Mouse (Mus musculus) Patski (cell line): ENCODE results near the gene Ccdc130. TPM values are rescaled to one million over a fixed set of nuclear protein-coding genes. Genes with fewer than 3 reads are reported as not detected.
"Not testable (repeated sequence)": the region's sequence is repeated elsewhere in the genome, so short reads cannot be mapped to it uniquely, and the experiment has no call there.

Source experiments
- ATAC-seq: fragments of 100-300 bp; one replicate; pipeline ENCODE4 v1.8.0; 2021
- CTCF ChIA-PET: fragments of 350-600 bp; sonication (Branson Sonifier 250); formaldehyde crosslinking; loops from one replicate; lab custom pipeline; 2022; ENCODE audit warnings: inconsistent platforms; lab: Charles Lee
- POLR2A ChIA-PET: fragments of 350-600 bp; sonication (Branson Sonifier 250); formaldehyde crosslinking; loops from one replicate; lab custom pipeline; 2022; ENCODE audit warnings: antibody characterized with exemption, inconsistent platforms; lab: Charles Lee
- DNase-seq: peaks from one replicate; pipeline ENCODE4 v3.0.0-alpha.2; 2011; ENCODE audit warnings: low read depth, low spot score
- H3K27me3 ChIP-seq: fragments of 371-371 bp; one replicate; pipeline ENCODE4 v1.5.1; 2021
- CTCF ChIP-seq: fragments of 100-300 bp; IDR thresholded peaks from one replicate; pipeline ENCODE4 v1.5.1; 2021
- in situ Hi-C: fragments of 300-500 bp; cut with MboI; formaldehyde crosslinking; loops from 3 replicates; pipeline ENCODE4 v1.11.1; 2018; ENCODE audit warnings: low pct_unique_long_range_greater_than_20kb, mixed read lengths
- polyA plus RNA-seq: library from polyadenylated mRNA; unstranded; gene quantifications from one replicate; pipeline ENCODE4 v1.2.3, GENCODE M21; 2021

Ccdc130 gene
- polyA plus RNA-seq: 21.3 TPM

DNA sequence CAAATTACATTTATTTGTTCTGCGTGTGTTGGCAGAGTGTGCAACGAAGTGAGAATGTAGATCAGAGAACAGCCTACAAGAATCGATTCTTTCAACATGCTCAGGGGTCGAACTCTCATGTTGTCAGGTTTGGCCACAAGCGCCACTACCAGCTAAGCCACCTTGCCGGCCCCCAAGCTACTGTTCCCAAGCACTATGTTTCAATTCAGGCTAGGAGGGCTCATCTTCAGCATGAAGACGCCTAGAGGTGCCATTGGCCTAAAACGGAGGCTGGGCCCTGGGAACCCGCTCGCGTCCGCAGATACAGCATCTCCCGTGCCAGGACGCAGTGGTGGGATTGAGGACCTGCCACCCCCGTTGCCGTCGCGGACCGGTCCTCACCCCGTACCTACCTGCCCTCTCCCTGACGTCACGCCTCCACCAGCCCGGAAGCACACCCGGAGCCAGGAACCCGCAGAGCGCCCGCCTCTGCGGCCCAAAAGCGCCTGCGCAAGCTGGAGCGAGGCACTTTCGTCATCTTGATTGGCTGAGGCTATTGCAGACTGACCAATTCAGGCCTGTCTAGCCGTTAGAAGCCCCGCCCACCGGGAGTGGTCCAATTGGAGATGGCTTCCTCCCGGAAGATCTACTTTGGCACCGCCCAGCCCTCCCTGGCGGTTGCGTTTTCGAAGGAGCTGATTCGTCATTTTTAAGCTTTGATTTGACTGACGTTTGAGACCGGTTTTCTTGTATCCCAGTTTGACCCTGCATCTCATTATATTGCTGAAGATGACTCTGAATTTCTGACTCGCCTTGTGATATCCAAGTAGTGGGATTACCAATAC is at the start of gene Ccdc130:
Gene Ccdc130 (minus strand): TSS at position 431 of the 824 bp plus-strand sequence.
- CTCF ChIA-PET: interaction anchor here (0.6 kb wide), 1 partner anchor 15 kb away, joined by 3 read pairs; no protein-coding TSS in a partner anchor
- H3K27me3 ChIP-seq: no peaks in the 10 kb centered on the region
- ATAC-seq (peak; percentile 94), DNase-seq (peak; percentile 96)
- POLR2A ChIA-PET: interaction anchor here (1.0 to 1.2 kb wide), 2 partner anchors 13 to 20 kb away, joined by 3 read pairs; partner anchors contain the start of genes D8Ertd738e and Mri1
- in situ Hi-C loops: no loop called here
- no peak for TF ChIP-seq CTCF

DNA sequence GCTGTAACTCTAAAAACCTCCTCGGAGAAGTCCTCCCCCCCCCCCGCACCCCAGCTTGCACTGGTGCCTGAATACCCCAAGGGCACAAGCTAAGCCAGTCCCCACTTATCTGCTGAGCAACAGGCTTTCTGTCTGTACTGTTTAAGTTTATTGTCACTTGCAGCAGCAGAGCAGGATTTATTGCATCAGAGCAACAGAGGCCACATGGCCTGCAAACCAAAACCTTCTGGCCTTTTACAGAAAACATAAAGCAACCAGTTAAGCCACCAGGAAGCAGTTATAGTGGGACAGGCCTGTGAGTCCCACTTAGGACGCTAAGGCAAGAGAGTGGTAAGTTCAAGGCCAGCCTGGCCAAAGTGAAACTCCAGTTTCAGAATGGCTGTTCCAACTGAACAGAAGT is 38.2 kb upstream of the Ccdc130 start:
- DNase-seq: no peak
- TF ChIP-seq CTCF: no peak
- in situ Hi-C loops: no loop called here
- POLR2A ChIA-PET: no interaction called here
- CTCF ChIA-PET: no interaction called here
- ATAC-seq: no peak
- H3K27me3 ChIP-seq: peaks cover 38% of the 10 kb centered on the region

DNA sequence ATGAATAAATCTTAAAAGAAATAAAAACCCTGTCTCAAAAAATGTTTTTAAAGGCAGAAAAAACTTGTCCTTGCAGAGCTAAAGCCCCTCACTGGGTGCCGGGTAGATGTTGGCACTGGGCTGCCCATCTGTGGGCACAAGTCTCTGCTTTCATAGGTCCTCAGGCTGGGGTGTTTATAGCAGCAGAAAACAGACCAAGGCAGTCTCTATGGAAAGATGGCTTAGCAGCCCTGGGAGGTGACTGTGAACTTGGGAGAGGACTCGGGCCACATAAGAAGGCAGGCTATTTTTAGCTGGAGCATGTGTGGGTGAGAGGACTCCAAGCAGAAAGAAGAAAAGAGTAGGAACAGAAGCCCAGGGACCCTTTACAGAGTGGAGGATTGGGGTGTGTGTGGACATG is 33.8 kb upstream of the Ccdc130 start:
- TF ChIP-seq CTCF: no peak
- peaks cover 17% of the 10 kb centered on the region for H3K27me3 ChIP-seq
- DNase-seq (no peak), ATAC-seq (no peak)
- ChIA-PET POLR2A (no interaction called here), CTCF (no interaction called here)
- in situ Hi-C loops: no loop called here

DNA sequence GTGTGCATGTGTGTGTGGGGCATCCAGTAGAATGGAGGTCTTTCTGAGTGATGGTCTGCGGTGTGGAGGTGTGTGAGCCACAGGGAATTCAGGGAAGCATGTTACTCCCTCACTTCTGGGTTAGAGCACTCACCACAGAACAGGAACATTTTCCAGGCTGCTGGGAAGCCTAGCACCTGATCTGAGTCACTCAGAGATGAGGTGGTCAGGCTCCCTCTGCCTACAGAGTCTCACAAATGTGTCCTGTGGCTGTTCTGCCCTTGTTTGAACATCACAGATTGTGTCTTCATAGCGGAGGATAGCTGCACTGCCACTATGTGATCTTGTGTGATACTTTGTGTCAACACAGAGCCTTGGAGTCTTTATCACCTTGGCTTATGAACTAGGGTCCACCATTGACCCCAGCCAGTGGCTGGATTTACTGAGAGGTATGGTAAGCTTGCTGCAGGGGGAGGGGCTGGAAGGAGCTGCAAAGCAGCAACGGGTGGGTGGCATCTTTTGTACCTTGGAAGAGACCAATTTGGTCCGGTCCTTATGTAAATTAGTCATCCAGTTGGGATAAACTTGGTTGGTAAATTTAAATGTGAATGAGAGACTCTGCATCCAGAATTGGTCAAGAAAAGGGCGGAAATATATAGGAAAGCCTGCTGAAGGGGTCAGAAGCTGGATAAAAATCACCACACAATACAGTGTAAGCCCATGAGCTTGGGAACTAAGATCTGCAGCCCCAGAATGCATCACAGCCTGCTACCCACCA is 27.0 kb upstream of the Ccdc130 start:
- peaks cover 16% of the 10 kb centered on the region for H3K27me3 ChIP-seq
- CTCF ChIA-PET: no interaction called here
- ATAC-seq (no peak), DNase-seq (no peak)
- POLR2A ChIA-PET: no interaction called here
- no peak for TF ChIP-seq CTCF
- in situ Hi-C loops: loop anchor here (10.0 kb wide), 1 partner anchor 208 kb away; no protein-coding TSS in a partner anchor

DNA sequence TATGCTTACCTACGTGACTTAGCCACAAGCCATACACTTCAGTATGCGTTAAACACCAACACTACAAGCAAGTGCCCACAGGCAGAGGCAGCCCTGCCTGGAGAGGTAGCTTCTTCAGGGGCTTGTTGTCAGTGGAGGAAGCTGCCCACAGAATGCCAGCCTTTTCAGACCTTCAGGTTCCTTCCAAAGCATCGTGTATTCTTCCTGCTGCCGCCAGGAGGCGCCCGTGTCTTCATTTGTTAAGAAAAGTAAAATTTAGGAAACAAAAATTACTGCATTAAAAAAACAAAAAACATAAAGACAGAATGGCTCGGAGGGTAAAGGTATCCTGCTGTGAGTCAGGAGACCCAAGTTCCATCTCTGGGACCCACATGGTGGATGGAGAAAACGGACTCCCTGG is 21.5 kb upstream of the Ccdc130 start:
- in situ Hi-C loops: loop anchor here (5.0 to 10.0 kb wide), 2 partner anchors 71 to 213 kb away; no protein-coding TSS in a partner anchor
- no peak for DNase-seq
- ChIA-PET POLR2A (no interaction called here), CTCF (interaction anchor here (1.0 to 1.5 kb wide), 2 partner anchors 61 to 72 kb away, joined by 3 read pairs; no protein-coding TSS in a partner anchor)
- TF ChIP-seq CTCF: peak; percentile 87
- ATAC-seq: no peak
- H3K27me3 ChIP-seq: peaks cover 19% of the 10 kb centered on the region

DNA sequence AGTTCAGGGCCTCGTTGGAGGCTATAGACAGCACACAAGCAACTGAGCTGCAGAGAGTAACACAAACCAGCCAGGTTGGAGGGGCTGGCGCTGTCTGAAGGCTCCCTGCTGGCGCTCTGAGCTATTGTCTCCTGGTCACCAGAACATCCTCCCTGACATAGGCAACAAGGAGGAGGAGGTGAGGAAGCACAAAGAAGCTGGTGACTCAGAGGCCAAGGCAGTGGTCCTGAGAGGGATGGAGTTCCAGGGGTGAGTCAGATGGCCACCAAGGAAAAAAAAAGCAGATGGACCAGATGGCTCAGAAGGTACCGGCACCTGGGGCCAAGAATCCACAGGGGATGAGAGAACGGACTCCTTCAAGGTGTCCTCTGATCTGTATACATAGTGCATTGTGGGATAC is 20.9 kb upstream of the Ccdc130 start:
- in situ Hi-C loops: loop anchor here (5.0 to 10.0 kb wide), 2 partner anchors 71 to 214 kb away; no protein-coding TSS in a partner anchor

DNA sequence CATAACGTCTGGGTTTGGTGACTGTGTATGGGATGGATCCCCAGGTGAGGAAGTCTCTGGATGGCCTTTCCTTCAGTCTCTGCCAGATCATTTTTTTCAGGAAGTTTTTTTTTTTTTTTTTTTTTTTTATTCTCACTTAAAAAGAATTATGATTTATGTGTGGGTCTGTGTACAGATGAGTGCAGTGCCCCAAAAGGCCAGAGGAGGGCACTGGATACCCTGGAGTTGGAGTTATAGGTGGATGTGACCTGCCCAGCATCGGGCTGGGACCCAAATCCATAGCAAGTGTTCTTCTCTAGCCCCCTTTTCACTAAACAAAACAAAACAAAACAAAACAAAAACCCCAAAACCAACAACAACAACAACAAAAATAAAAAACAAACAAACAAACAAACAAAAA is 18.7 kb upstream of the Ccdc130 start:
- DNase-seq (no peak), ATAC-seq (no peak)
- CTCF ChIA-PET: no interaction called here
- TF ChIP-seq CTCF: peak; percentile 67
- H3K27me3 ChIP-seq: peaks cover 8% of the 10 kb centered on the region
- in situ Hi-C loops: no loop called here
- POLR2A ChIA-PET: no interaction called here

More for the DNA sequence above, 20.9 kb upstream of the Ccdc130 start:
- DNase-seq (no peak), ATAC-seq (no peak)
- ChIA-PET POLR2A (no interaction called here), CTCF (interaction anchor here (1.0 to 1.5 kb wide), 2 partner anchors 62 to 71 kb away, joined by 3 read pairs; no protein-coding TSS in a partner anchor)
- no peak for TF ChIP-seq CTCF
- H3K27me3 ChIP-seq: peaks cover 19% of the 10 kb centered on the region

DNA sequence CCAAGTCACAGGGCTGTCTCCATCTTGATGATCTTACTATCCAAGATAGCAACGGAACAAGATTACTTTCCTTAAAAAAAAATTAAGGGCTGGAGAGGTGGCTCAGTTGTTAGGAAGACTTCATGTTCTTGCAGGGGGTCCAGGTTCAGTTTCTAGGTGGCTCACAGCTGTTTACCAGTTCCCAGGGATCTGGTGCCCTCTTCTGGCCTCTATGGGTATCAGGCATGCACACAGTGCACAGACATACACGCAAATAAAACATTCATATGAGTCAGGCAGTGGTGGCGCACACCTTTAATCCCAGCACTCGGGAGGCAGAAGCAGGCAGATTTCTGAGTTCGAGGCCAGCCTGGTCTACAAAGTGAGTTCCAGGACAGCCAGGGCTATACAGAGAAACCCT is 15.5 kb upstream of the Ccdc130 start:
- in situ Hi-C loops, H3K27me3 ChIP-seq, DNase-seq, POLR2A ChIA-PET, ATAC-seq: not testable (repeated sequence)
- CTCF ChIA-PET: interaction anchor here (1.0 to 2.7 kb wide), 3 partner anchors 8 to 99 kb away, joined by 3 to 15 read pairs (median 3); no protein-coding TSS in a partner anchor
- peak; percentile 87 for TF ChIP-seq CTCF

DNA sequence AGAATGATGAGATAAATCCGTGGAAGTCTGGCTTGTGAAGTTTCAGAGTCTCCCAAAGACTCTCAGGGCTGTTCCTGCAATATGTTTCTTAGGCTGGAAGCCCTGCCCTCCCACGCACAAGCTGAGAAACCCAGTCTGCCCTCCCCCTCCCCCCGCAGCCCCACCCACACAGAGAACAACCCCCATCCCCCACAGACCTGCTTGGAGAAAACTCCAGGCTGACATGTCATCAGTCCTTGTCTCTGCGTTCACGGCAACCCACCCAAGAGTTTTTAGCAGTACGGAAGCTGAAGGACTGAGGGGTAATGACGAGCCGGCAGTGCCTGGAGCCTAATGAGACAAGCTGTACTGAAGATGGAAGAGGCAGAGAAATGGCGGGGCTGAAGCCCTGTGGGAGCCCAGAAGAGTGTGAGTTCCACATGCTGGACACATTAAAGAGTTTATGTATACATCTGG is 14.5 kb upstream of the Ccdc130 start:
- ATAC-seq (no peak), DNase-seq (no peak)
- CTCF ChIA-PET: interaction anchor here (0.6 to 2.7 kb wide), 6 partner anchors 9 to 98 kb away, joined by 3 to 15 read pairs (median 3); partner anchors contain the start of gene Ccdc130
- H3K27me3 ChIP-seq: peaks cover 8% of the 10 kb centered on the region
- in situ Hi-C loops: no loop called here
- POLR2A ChIA-PET: interaction anchor here (0.6 kb wide), 2 partner anchors 100 to 424 kb away, joined by 3 to 4 read pairs; no protein-coding TSS in a partner anchor
- TF ChIP-seq CTCF: no peak

DNA sequence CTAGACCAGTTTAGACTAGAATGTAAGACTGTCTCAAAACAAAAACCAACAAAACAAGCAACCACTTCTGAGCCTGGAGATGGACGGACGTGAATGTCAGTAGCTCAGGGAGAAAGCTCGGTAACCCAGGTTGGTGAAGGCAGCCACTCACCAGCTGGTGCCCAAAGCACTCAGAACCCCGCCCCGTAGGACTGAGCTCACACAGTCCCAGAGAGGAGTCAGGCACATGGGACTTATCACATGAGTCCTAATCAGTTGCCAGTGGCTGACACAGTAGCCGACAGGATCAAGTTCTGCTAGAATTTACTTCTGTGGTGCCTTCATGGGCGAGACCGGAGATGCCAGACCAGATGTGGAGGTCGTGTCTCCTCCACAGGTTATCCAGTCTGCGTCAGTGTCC is 10.6 kb upstream of the Ccdc130 start:
- DNase-seq (no peak), ATAC-seq (no peak)
- in situ Hi-C loops: no loop called here
- no peak for TF ChIP-seq CTCF
- ChIA-PET CTCF (no interaction called here), POLR2A (no interaction called here)
- peaks cover 8% of the 10 kb centered on the region for H3K27me3 ChIP-seq
